Mouse (Mus musculus) heart, adult 2 months (tissue): ENCODE measurements around the gene Rc3h2.

ENCODE experiments used
- CTCF ChIP-seq: fragments of 200-600 bp; IDR thresholded peaks from 2 replicates; pipeline ENCODE4 v1.8.1; 2022; ENCODE audit warnings: antibody characterized with exemption, mild to moderate bottlenecking, moderate library complexity
- EP300 ChIP-seq: fragments of 200-500 bp; IDR thresholded peaks from 2 replicates; pipeline ENCODE4 v1.6.1; 2011; ENCODE audit warnings: low read depth, low read length, control low read depth; ENCODE audit not compliant: insufficient read depth
- POLR2A ChIP-seq: fragments of 200-500 bp; IDR thresholded peaks from 2 replicates; pipeline ENCODE4 v1.6.1; 2011; ENCODE audit warnings: mild to moderate bottlenecking, low read depth, low read length, control low read depth; ENCODE audit not compliant: insufficient read depth

DNA sequence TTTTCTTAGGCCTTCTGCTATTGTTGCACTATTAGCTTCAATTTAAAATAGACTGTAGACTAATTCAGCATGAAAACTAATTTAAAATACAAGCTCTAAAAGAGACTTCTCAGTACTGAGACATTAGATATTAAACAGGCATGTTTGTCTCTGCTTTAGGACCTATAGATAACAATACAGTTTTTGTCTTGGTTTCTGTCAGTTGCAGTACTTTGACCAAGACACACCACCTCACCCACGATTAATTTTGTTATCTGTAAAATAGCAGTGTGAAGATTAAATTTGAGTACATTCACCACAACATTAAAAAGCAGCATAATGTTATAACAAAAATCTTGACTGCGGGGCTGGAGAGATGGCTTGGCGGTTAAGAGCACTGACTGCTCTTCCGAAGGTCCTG lies 43.6 kb upstream of the Rc3h2 start:
- no peak for TF ChIP-seq CTCF
- TF ChIP-seq POLR2A: no peak
- TF ChIP-seq EP300: no peak
